Mouse (Mus musculus) testis, adult 2 months (tissue): Measurements from ENCODE around the gene Ddx1. TPM values are rescaled to one million over a fixed set of nuclear protein-coding genes. Genes with fewer than 3 reads are reported as not detected.

Experiments used
- H3K27ac ChIP-seq: fragments of 200-500 bp; 2 replicates; pipeline ENCODE4 v1.5.1; 2012; ENCODE audit warnings: low read depth, low read length; ENCODE audit not compliant: control insufficient read depth, insufficient read depth
- H3K27me3 ChIP-seq: fragments of 200-500 bp; 2 replicates; pipeline ENCODE4 v1.6.1; 2012; ENCODE audit warnings: mild to moderate bottlenecking, low read length, moderate library complexity; ENCODE audit not compliant: control insufficient read depth, insufficient read depth
- H3K36me3 ChIP-seq: fragments of 200-500 bp; 2 replicates; pipeline ENCODE4 v1.6.1; 2012; ENCODE audit warnings: mild to moderate bottlenecking, low read length; ENCODE audit not compliant: control insufficient read depth, insufficient read depth
- H3K4me1 ChIP-seq: fragments of 200-500 bp; 2 replicates; pipeline ENCODE4 v1.6.1; 2012; ENCODE audit warnings: low read length; ENCODE audit not compliant: control insufficient read depth, insufficient read depth
- H3K4me3 ChIP-seq: fragments of 200-500 bp; 2 replicates; pipeline ENCODE4 v1.5.1; 2012; ENCODE audit warnings: low read depth, mild to moderate bottlenecking, low read length, moderate library complexity, mixed read lengths; ENCODE audit not compliant: control insufficient read depth
- CTCF ChIP-seq: fragments of 200-500 bp; IDR thresholded peaks from 2 replicates; pipeline ENCODE4 v1.5.1; 2012; ENCODE audit warnings: low read depth, mild to moderate bottlenecking, inconsistent platforms, low read length, moderate library complexity; ENCODE audit not compliant: control insufficient read depth, insufficient read depth, insufficient replicate concordance
- POLR2A ChIP-seq: fragments of 200-500 bp; IDR thresholded peaks from 2 replicates; pipeline ENCODE4 v1.6.1; 2012; ENCODE audit warnings: low read depth, mild to moderate bottlenecking, inconsistent platforms, low read length, moderate library complexity; ENCODE audit not compliant: control insufficient read depth
- polyA plus RNA-seq: library from polyadenylated mRNA; depleted of rRNA; stranded (reverse); fragments of >200 nt; gene quantifications from 2 replicates; pipeline ENCODE4 v1.2.3, GENCODE M21; 2012

The Ddx1 gene
- polyA plus RNA-seq, 1 experiment, result 39.6 TPM

DNA sequence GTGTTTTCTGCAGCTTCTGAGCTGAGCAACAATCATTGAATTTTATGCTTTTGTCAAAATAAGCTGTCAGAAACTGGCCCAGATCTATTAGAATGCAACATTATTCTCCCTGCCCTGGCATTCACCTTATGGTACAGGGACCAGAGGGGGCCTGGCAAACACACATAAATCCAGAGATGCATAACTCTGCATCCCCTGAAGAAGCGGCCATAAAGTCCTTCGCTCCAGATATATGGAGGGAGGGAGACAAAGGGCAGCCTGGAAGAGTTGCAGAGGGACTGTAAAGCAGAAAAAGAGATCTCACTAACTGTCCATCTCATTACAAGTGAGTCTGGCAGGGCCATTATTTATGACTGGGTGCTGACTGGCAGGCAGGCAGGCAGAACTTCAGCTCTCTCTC is 6.7 kb upstream of the Ddx1 start:
- peak overlapping the region; percentile 6; the same call in 1 of the 2 replicates for H3K27ac ChIP-seq
- no peak overlapping the region for H3K4me3 ChIP-seq
- H3K4me1 ChIP-seq, result no peaks in the 10 kb centered on the region
- TF ChIP-seq POLR2A (no peak), CTCF (no peak)
- H3K27me3 ChIP-seq, result no peaks in the 10 kb centered on the region
- H3K36me3 ChIP-seq, result no peaks in the 10 kb centered on the region

- TF ChIP-seq POLR2A (no peak), CTCF (no peak)
Measured at GRCm38 (mm10) chr12:13255068-13255467, 6.1 kb upstream of the Ddx1 start.

DNA sequence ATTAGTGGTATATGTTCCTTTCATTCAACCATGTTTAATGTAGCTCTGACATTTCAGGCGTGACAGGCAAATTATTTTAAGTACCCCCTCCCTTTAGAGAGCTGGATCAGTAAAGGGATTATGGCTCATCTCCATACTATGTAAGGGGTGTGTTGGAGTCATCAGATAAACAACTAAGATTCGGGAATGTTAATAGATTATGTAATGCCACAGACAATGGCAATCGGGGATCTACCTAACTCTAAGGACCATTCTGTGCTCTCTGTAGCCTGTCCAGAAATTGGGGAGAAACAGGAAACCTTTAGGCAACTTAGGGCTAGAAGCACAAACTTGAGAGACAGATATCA is 533 bp upstream of the Ddx1 start:
- no peak overlapping the region for H3K27ac ChIP-seq

More at GRCm38 (mm10) chr12:13255068-13255467, 6.1 kb upstream of the Ddx1 start:
- no peak overlapping the region for H3K27ac ChIP-seq
- H3K4me1 ChIP-seq, result no peaks in the 10 kb centered on the region
- H3K4me3 ChIP-seq, result no peak overlapping the region
- H3K27me3 ChIP-seq, result no peaks in the 10 kb centered on the region
- no peaks in the 10 kb centered on the region for H3K36me3 ChIP-seq

GRCm38 (mm10) chr12:13242453-13242852 is 6.6 kb downstream of the Ddx1 start:
- Histone ChIP-seq H3K27me3 (no peaks in the 10 kb centered on the region), H3K27ac (no peak overlapping the region), H3K36me3 (peaks cover 4% of the 10 kb centered on the region), H3K4me3 (no peak overlapping the region), H3K4me1 (no peaks in the 10 kb centered on the region; the same call in 1 of the 2 replicates)
- TF ChIP-seq POLR2A (no peak), CTCF (no peak)

More for the DNA sequence above, 533 bp upstream of the Ddx1 start:
- TF ChIP-seq CTCF (no peak), POLR2A (no peak)
- Histone ChIP-seq H3K36me3 (no peaks in the 10 kb centered on the region), H3K27me3 (no peaks in the 10 kb centered on the region), H3K4me1 (no peaks in the 10 kb centered on the region; the same call in 1 of the 2 replicates), H3K4me3 (no peak overlapping the region)

- Histone ChIP-seq H3K27ac (no peak overlapping the region), H3K36me3 (peaks cover 7% of the 10 kb centered on the region), H3K4me3 (no peak overlapping the region), H3K4me1 (no peaks in the 10 kb centered on the region), H3K27me3 (no peaks in the 10 kb centered on the region)
- TF ChIP-seq CTCF, result no peak
- no peak for TF ChIP-seq POLR2A
Measured at GRCm38 (mm10) chr12:13218101-13218514, 30.9 kb downstream of the Ddx1 start.

- H3K4me3 ChIP-seq, result no peak overlapping the region
- H3K36me3 ChIP-seq, result peaks cover 5% of the 10 kb centered on the region
- no peaks in the 10 kb centered on the region for H3K27me3 ChIP-seq
- H3K4me1 ChIP-seq, result no peaks in the 10 kb centered on the region
- no peak overlapping the region for H3K27ac ChIP-seq
- no peak for TF ChIP-seq POLR2A
- TF ChIP-seq CTCF, result no peak
Measured at GRCm38 (mm10) chr12:13217568-13217967, 31.4 kb downstream of the Ddx1 start.

DNA sequence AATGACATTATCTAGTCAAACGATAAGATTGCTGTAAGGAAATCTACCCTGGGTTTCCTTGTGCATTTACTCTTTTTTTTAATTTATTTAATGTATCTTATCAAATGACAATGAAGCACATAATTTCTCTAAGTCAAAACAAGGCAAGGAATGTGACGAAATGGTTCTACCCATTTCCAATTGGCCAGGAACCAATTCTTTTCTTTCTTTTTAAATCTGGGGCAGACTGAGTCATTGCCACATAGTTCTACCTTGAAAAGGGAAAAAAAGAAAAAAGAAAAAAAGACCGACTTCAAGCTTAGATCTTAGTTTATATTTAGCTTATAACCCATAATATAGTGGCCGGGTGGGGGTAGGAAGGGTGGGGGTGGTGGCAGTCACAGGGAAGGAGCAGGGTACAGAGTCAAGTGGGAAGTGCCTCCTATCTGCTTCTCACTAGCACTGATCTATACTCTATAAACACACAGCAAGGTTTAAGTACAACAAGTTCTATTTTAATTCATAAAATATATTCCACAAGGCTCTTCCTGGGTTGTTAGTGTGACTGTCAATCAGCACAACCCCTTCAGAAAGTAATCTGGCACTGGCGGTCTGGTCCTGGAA is 32.4 kb downstream of the Ddx1 start:
- Histone ChIP-seq H3K4me1 (no peaks in the 10 kb centered on the region), H3K4me3 (no peak overlapping the region), H3K27me3 (no peaks in the 10 kb centered on the region), H3K36me3 (peaks cover 5% of the 10 kb centered on the region), H3K27ac (no peak overlapping the region)
- TF ChIP-seq POLR2A, result no peak
- TF ChIP-seq CTCF, result no peak
